Mouse (Mus musculus): ENCODE measurements around the gene Elmod3.

GRCm38 (mm10) chr6:72623661-72624402 is 25.6 kb upstream of the Elmod3 start:
- no peak for TF ChIP-seq CTCF (IDR thresholded peaks at IDR 0.05; ENCODE audit: low read depth)
- TF ChIP-seq EP300 (IDR thresholded peaks at IDR 0.05; ENCODE audit: low read depth) = no peak

Data from liver, embryonic 14.5 days (tissue).